Mouse (Mus musculus) kidney, adult 2 months (tissue): ENCODE measurements at regions not wholly inside any gene's neighbourhood (a gene's known extent, or its start where the extent isn't known, plus 50 kb on each side); places are given as distances from the start of the nearest gene placed in this dataset.

Source experiments
- DNase-seq: peaks from one replicate; pipeline ENCODE4 v3.0.0; 2021
- H3K27ac ChIP-seq: fragments of 200-500 bp; 2 replicates; pipeline ENCODE4 v1.5.1; 2012; ENCODE audit warnings: low read depth, low read length, control low read depth, inconsistent platforms; ENCODE audit not compliant: insufficient read depth
- H3K27me3 ChIP-seq: fragments of 200-500 bp; replicated peaks from 2 replicates; pipeline ENCODE4 v1.6.1; 2012; ENCODE audit warnings: mild to moderate bottlenecking, moderate library complexity, low read length, inconsistent platforms; ENCODE audit not compliant: control insufficient read depth, insufficient read depth
- H3K36me3 ChIP-seq: fragments of 200-500 bp; 2 replicates; pipeline ENCODE4 v1.6.1; 2012; ENCODE audit warnings: mild to moderate bottlenecking, moderate library complexity, low read length, inconsistent platforms; ENCODE audit not compliant: control insufficient read depth, insufficient read depth
- H3K4me1 ChIP-seq: fragments of 200-500 bp; 2 replicates; pipeline ENCODE4 v1.6.1; 2011; ENCODE audit warnings: low read length; ENCODE audit not compliant: control insufficient read depth, insufficient read depth
- H3K4me3 ChIP-seq: fragments of 200-500 bp; 2 replicates; pipeline ENCODE4 v1.5.1; 2011; ENCODE audit warnings: mild to moderate bottlenecking, low read depth, low read length, control low read depth; ENCODE audit not compliant: insufficient read depth
- CTCF ChIP-seq: fragments of 200-500 bp; conservative IDR thresholded peaks from 2 replicates; pipeline ENCODE4 v1.5.1; 2011; ENCODE audit warnings: low read depth, mild to moderate bottlenecking, control low read depth, low read length, moderate library complexity, mixed read lengths; ENCODE audit not compliant: insufficient read depth, insufficient read length
- POLR2A ChIP-seq: fragments of 200-500 bp; IDR thresholded peaks from one replicate; pipeline ENCODE4 v1.6.1; 2011; ENCODE audit warnings: low read depth, low read length, control low read depth
- WGBS: fragments of 180-500 bp; shearing (Covaris S2); methylation state at CpG from one replicate; pipeline ENCODE4 v1.1.7; 2018; 5-methylcytosine and 5-hydroxymethylcytosine counted together

DNA sequence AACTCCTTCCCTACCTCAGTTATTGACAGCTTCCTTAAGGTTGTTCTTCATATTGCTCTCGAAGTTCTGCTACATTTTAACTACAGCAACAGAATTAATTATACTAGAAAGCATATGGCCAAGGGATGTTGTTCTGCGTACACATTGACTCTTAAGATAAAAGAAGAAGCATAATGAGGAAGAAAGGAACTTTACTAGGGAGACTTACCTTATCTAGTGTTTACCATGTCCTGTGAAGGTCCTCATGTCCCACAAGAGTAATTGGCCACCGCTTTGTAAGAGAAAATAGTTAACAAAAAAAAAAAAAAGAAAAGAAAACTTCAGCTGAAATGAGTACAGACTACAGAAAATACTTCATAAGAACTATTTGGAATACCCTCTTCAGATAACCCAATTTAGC lies 513.9 kb upstream of the Tusc1 start:
- WGBS, result 77% methylated on average over 3 of the region's 3 CpGs
- no peak for TF ChIP-seq POLR2A
- TF ChIP-seq CTCF, result no peak
- no peaks in the 10 kb centered on the region for H3K27me3 ChIP-seq
- no peaks in the 10 kb centered on the region for H3K36me3 ChIP-seq
- H3K27ac ChIP-seq, result no peak overlapping the region
- no peak for DNase-seq
- H3K4me1 ChIP-seq, result no peaks in the 10 kb centered on the region
- no peak overlapping the region for H3K4me3 ChIP-seq

DNA sequence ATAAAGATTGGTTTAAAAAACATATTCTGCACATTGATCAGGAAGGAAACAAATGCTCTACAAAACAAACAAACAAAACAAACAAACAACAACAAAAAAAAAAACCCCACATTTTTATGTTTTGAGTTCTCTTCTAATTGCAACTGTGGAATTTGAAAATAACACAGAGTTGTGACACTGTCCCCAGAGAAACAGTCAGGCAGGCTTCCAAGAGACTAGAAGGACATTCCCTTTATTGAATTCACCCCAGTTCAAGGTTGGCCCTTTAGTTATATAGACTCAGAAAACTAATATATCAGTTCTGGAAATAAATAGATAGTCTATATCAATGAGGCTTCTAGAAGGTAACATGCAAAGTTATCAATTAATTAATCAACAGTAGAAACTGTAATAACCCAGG lies 495.4 kb upstream of the Tusc1 start:
- H3K4me3 ChIP-seq, result no peak overlapping the region
- TF ChIP-seq CTCF (no peak), POLR2A (no peak)
- H3K4me1 ChIP-seq, result no peaks in the 10 kb centered on the region
- no peaks in the 10 kb centered on the region for H3K27me3 ChIP-seq
- DNase-seq, result no peak
- no peaks in the 10 kb centered on the region for H3K36me3 ChIP-seq
- H3K27ac ChIP-seq, result no peak overlapping the region

DNA sequence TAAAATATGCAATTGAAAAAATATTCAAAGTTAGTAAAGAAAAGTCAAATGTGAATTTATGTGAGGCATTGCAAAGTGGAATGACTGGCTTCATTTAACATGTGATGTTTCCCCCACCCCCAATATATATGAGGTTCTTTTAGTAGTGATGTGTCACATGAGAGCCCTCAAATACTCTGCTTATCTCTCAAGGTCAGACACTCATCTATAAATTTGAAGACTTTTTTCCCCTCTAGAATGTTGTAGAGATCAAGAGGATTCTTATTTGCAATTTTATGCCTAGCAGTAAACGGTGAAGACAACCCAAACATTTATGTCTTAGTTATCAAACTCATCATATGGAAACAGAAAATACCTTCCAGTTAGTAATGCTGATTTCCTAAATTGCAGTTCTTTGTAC lies 457.8 kb upstream of the Tusc1 start:
- no peaks in the 10 kb centered on the region for H3K36me3 ChIP-seq
- no peak for TF ChIP-seq POLR2A
- no peak for TF ChIP-seq CTCF
- H3K4me1 ChIP-seq, result no peaks in the 10 kb centered on the region
- DNase-seq, result no peak
- H3K4me3 ChIP-seq, result no peak overlapping the region
- H3K27ac ChIP-seq, result no peak overlapping the region
- WGBS, result 41% methylated on average over 1 of the region's 1 CpGs
- H3K27me3 ChIP-seq, result no peaks in the 10 kb centered on the region

DNA sequence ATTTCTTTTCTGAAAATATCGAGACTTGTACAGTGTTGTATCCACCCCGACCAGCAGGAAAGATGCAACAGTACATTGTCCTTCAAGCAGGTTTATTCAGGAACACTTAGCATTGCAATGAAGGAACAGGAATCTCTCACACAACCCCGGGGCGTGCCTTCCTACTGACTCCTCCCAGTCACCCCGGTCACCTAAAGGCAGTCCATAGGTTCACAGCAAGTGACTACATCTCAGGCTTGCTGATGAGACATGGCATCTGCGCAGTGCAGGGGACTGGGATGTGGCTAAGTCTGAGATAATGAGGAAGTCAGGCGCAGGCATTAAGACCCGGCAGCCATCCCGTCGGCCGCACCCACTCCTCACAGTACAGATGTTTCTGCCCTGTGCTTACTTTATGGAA lies 454.8 kb upstream of the Tusc1 start:
- TF ChIP-seq POLR2A, result no peak
- Histone ChIP-seq H3K27me3 (no peaks in the 10 kb centered on the region), H3K4me3 (no peak overlapping the region), H3K27ac (no peak overlapping the region), H3K4me1 (no peaks in the 10 kb centered on the region), H3K36me3 (no peaks in the 10 kb centered on the region)
- DNase-seq, result no peak
- 81% methylated on average over 11 of the region's 11 CpGs for WGBS

DNA sequence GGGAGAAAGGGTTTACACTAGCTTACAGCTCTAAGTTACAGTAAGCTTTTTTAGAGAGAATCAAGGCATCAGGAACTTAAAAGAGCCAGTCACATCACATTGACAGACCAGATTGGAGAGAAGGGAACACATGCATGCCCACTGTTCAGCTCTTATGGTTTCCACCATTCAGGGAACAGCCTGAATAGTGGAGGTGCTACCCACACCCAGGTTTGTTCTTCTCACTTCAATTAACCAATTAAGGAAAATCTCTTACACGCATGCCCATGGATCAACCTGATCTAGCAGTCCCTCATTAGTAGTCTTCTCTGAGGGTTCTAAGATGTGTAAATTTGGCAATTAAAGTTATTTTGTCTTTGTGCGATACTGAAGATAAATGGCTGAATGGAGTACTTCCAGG lies 419.2 kb upstream of the Tusc1 start:
- Histone ChIP-seq H3K4me1 (no peaks in the 10 kb centered on the region), H3K36me3 (no peaks in the 10 kb centered on the region), H3K4me3 (no peak overlapping the region), H3K27ac (no peak overlapping the region), H3K27me3 (no peaks in the 10 kb centered on the region)
- 83% methylated on average over 2 of the region's 2 CpGs for WGBS
- TF ChIP-seq POLR2A (no peak), CTCF (no peak)
- DNase-seq, result no peak

DNA sequence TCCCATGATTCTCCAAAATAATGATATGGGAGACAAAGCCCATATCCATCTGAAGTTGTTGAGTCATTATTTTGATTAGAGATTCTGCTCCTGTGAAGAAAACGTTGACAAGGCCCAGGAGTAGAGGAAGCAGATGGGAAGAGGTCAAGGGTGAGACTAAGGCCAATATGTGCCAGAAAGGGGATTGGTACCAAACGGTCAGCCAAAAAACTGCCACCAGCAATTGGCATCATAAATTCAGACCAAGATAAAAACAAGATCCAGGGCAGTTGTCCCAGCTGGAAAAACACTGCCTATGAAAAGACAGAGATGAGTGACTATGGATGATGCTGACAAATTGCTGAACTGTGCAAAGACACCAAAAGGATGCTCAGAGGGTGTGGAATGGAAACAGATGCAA lies 411.0 kb upstream of the Tusc1 start:
- WGBS, result 14% methylated on average over 2 of the region's 2 CpGs
- H3K4me1 ChIP-seq, result no peaks in the 10 kb centered on the region
- H3K4me3 ChIP-seq, result no peak overlapping the region
- no peak overlapping the region for H3K27ac ChIP-seq
- H3K36me3 ChIP-seq, result no peaks in the 10 kb centered on the region
- H3K27me3 ChIP-seq, result no peaks in the 10 kb centered on the region
- TF ChIP-seq CTCF (no peak), POLR2A (no peak)
- DNase-seq, result peak; percentile 20

DNA sequence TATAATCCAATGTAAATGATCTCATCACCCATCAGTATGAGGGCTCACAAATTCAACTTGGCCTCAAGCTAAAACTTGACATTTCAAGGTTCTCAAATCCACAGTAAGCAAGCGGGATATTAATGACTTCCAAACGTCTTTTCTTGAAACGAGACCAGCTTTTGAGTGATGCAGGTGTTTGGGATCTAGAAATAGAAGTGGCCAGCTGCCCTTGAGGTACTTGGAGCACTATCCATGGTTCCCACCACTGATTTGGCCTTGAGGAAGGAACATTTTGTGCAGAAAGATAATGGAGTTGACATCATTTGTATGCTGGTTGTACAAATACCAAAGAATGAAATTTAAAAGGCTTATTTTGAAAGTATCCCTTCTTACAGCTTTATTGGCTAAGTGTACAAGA lies 378.4 kb upstream of the Tusc1 start:
- DNase-seq, result no peak
- WGBS, result 67% methylated on average over 3 of the region's 3 CpGs
- Histone ChIP-seq H3K4me3 (no peak overlapping the region), H3K4me1 (no peaks in the 10 kb centered on the region), H3K36me3 (no peaks in the 10 kb centered on the region), H3K27ac (no peak overlapping the region), H3K27me3 (no peaks in the 10 kb centered on the region)
- no peak for TF ChIP-seq CTCF
- TF ChIP-seq POLR2A, result no peak

DNA sequence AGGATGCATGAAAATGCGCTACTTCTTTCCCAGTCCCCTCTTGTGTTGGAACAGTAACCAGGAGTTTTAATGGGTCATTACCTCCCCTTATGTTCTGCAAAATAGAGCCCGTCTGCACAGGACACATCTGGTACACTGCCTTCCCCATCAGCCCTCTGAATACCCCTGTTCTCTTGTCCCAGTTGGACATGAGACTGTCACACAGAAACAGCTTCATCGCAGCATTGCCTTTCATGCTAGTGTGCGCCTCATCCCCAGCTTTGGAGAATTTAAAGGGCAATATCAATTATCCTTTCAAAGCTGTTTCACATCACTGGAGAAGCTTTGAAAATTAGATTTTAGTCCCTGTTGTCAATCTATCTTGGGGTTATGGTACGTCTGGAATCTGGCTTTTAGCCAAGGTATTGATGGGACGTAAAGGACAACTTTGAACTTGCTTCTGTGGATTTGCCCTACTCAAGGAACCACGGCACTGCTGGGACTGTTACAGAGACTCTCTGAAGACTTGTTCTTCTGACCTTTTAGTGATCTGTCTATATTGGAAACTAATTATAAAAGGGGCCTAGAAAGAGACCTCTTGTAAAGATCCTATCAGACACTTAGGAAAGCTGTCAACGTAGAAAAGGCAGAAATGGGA lies 341.2 kb upstream of the Tusc1 start:
- DNase-seq, result no peak
- 74% methylated on average over 8 of the region's 8 CpGs for WGBS
- H3K36me3 ChIP-seq, result no peaks in the 10 kb centered on the region
- no peaks in the 10 kb centered on the region for H3K27me3 ChIP-seq
- TF ChIP-seq POLR2A (no peak), CTCF (no peak)
- no peaks in the 10 kb centered on the region for H3K4me1 ChIP-seq
- no peak overlapping the region for H3K27ac ChIP-seq
- no peak overlapping the region for H3K4me3 ChIP-seq
